Mouse (Mus musculus): ENCODE data around the gene Kansl1.
"Not testable (repeated sequence)": the region's sequence is repeated elsewhere in the genome, so short reads cannot be mapped to it uniquely, and the experiment has no call there.

DNA sequence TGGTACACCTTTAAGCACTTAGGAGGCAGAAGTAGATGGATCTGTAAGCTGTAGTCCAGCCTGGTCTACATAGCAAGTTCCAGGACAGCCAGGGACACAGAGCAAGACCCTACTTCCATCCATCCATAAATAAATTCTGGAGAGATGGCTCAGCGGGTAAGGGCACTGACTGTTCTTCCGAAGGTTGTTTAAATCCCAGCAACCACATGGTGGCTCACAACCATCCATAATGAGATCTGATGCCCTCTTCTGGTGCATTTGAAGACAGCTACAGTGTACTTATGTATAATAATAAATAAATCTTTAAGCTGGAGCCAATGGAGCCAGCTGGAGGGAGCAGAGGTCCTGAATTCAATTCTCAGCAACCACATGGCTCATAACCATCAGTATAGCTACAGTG, 20.2 kb downstream of the Kansl1 start:
- TF ChIP-seq POLR2A (IDR thresholded peaks at IDR 0.05; ENCODE audit: low read depth, low read length); NELFE (IDR thresholded peaks at IDR 0.05; ENCODE audit: low read depth, low read length); CHD2 (IDR thresholded peaks at IDR 0.05; ENCODE audit: low read length); USF2 (conservative IDR thresholded peaks at IDR 0.05; ENCODE audit: low read depth, low read length); USF1 (IDR thresholded peaks at IDR 0.05; ENCODE audit: low read depth, low read length); RAD21 (IDR thresholded peaks at IDR 0.05; ENCODE audit: low read depth, low read length); EP300 (IDR thresholded peaks at IDR 0.05; ENCODE audit: low read length); JUND (conservative IDR thresholded peaks at IDR 0.05; ENCODE audit: low read depth, low read length); MAX (IDR thresholded peaks at IDR 0.05; ENCODE audit: low read length); ELF1 (IDR thresholded peaks at IDR 0.05; ENCODE audit: low read depth, low read length); ETS1 (conservative IDR thresholded peaks at IDR 0.05; ENCODE audit: low read depth, low read length); TCF12 (IDR thresholded peaks at IDR 0.05; ENCODE audit: low read depth, low read length): not testable (repeated sequence)
- peak in 1 of 2 experiments; percentile 71; a peak in 2 of 4 replicates for TF ChIP-seq CTCF (conservative IDR thresholded peaks at IDR 0.05 in 1 of 2, IDR thresholded peaks at IDR 0.05 in 1 of 2; ENCODE audit: low read depth in 2 of 2, low read length in 2 of 2)

Measured in CH12.LX (cell line).